Mouse (Mus musculus) adipocyte (in vitro differentiated cells): Measurements from ENCODE around the gene Tti1.
"Not testable (repeated sequence)": the region's sequence is repeated elsewhere in the genome, so short reads cannot be mapped to it uniquely, and the experiment has no call there.

Experiments
- DNase-seq: peaks from one replicate; pipeline ENCODE4 v3.0.0-alpha.2; 2016; ENCODE audit warnings: low spot score

The Tti1 gene

DNA sequence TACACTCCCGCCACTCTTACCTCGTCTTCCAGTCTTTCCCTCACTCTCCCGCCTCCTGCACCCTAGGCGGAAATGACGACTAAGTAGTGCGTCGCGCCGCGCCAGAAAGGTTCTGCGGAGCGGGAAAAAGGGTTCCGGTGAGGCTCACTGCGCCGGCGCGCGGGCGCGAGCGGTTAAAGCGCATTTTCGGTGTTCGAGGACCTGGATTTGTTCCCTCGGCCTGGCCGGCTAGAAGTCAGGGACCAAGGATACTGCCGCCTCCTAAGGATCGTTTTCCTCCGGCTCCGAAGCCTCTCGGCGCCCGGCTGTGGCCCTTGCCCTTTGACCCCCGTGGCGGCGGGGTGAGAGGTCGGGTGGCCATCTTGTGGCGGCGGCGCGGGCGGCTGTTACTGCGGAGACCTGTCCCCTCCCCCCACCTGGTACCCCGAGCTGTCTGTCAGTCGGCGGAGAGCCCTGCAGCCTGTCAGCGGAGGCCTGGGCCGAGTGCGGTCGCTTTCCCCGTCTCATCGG lies at the start of gene Tti1, which contains the start of gene Rprd1b:
Gene Tti1, minus strand, starts transcription at position 80 of the 510 bp plus-strand sequence.
Gene Rprd1b, plus strand, starts transcription at position 144 of the 510 bp plus-strand sequence.
- DNase-seq: peak; percentile 96

DNA sequence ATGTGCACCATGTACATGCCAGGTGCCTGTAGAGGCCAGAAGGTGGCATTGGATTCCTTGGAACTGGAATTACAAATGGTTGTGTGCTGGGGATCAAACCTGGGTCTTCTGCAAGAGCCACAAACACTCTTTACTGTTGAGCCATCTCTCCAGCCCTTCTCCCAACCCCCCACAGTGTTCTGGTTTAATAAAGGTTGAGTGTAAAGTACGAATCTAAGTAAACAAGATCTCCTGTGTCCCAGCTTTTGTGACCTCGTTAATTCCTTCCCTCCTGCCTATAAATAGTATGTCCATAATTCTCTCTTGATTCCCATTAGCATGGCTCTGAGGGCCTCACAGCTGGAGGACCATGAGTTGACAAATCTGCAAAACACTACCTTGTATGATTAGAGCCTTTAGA lies 49.7 kb upstream of the Tti1 start:
- no peak for DNase-seq

DNA sequence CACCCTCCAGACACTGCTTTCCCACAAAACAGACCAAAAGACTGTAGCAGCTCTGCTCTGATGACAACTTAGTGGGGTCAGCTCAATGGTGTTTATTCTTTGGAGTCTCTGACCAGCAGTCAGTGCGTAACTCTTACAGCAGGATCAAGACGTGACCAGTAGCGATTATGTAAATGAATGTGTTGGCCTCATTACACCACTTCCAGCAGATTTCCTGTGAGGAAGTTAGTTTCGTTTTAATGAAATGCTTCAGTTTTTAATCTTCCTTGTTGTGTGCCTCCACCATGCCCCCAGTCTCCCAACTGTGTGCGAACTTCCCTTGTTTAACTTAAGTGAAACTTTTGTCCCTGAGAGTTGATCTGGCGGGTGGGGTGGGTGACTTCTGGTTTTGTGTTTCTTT lies 48.5 kb upstream of the Tti1 start:
- no peak for DNase-seq

DNA sequence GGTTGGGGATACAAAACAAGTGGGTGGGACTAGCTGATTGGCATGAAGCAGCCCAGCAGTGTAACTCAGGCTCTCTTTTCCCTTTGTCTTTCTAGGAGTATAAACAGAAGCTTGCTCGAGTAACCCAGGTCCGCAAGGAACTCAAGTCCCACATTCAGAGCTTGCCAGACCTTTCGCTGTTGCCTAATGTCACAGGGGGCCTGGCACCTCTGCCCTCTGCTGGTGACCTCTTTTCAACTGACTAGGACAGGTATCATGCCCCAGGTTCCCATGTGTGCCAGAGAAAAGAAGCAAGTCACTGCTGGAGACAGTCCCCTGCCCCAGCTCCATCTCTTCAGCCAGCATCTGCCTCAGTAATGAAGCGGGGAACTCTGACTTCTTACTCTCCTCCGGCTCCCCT lies 46.6 kb upstream of the Tti1 start:
- no peak for DNase-seq

DNA sequence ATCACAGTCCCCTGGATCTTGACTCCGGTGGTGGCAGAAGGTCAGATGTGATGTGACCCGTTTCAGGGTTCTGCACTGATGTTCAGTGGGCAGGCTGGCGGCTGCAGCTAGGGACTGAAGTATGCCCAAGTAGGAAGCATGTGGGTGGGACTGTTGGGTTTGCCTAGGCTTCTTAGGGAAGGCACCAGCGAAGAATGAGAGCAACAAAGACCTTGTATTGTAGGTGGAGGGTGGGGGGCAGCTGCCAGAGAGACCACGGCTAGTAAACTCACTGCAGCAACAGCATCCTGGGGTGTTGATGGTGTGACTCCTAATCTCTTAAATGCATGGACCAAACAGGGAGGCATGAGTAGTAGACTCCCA lies 43.4 kb upstream of the Tti1 start:
- no peak for DNase-seq

DNA sequence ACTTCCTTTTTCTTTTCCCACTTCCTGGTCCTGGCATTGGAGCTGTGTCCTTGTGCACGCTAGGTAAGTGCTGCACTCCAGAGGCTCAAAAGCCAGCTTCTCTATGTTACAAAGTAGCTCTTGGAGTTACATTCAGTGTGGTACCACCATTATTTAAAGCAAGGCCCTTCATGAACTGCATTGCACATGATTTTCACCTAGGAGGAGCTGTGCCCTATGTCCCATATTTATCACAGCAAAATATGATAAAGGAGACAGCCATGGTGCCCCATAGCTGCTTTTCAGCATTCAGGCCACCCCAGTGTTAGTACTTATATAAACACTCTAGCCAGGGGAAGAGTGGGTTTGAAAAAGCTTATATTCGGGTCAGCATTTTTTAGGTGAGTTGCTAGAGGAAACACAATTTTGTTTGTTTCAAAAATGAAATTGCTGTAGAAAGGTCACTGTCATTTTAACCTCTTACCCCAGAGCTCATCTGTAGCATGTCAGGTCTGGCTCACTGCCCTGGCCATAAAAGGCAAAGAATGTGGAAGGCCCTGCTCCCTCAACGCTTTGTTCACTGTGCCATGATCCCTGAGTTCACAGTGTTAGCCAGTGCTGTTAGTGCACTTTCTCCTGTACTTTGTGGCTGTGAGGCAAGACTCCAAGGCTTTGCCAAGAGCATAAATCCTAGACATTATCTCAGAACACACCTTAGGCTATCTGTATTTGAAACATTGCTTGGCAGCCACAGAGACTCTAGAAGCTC lies 42.8 kb upstream of the Tti1 start:
- peak; percentile 73 for DNase-seq

DNA sequence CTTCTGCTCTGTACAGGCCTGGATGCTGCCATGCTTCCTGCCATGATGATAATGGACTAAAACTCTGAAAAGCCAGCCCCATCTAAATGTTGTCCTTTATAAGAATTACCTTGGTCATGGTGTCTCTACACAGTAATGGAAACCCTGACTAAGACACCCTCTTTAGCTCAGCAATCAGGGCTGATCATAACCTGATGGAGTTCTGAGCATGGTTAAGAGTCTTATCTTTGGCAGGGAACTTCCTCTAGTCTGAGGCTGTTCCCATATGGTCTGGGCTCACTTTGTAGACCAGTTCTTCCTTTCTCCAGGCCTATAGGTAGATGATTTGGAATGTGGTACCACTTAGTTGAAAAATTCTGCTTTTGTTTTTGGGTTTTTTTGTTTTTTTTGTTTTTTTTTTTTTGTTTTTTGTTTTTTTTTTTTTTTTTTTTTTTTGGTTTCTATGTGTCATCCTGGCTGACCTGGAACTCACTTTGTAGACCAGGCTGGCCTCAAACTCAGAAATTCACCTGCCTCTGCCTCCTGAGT lies 40.3 kb upstream of the Tti1 start:
- no peak for DNase-seq

DNA sequence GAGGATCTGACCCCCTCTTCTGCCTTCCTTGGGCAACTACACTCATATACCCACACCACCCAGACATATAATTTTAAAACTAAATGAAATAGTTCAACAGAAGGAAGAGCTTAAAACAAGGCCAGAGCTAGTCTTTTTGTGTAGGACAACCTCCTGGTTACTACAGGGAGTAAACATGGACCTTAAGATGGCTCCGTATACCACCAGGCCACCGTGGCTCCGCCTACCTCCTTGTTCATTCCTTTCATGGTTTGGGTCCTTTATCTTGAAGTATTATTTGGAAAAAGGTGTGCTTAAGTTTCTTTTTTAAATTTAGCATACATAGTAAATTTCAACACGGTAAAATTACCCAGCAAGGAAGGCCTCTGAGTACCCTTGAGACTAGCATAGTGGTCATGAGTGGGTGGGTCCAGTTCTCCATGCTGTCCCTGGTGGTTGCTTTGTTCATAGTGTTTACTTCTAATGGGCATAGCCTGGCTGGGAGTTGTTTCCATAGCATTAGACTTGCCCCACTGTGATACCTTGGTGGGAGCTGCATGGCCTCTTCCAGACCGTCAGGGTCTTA lies 39.1 kb upstream of the Tti1 start:
- DNase-seq: no peak

DNA sequence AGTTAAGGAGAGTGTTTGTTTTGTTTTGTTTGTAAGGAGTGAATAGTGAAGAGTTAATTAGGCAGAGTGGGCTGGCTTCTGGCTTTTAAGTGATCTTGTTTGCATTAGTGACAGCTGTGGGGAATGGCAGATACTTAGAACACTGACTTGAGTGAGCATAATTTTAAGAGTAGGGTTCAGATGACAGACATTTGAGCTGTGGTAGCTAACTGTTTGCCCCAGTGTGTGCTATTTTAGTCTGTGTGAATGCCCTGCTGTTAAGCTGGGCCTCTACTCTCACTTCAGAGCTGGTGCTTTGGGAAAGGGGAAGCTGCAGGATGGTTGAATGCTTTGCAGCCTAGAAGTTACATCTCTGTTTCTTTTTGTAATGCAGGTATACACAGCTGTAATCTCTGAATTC lies 38.2 kb upstream of the Tti1 start:
- no peak for DNase-seq

DNA sequence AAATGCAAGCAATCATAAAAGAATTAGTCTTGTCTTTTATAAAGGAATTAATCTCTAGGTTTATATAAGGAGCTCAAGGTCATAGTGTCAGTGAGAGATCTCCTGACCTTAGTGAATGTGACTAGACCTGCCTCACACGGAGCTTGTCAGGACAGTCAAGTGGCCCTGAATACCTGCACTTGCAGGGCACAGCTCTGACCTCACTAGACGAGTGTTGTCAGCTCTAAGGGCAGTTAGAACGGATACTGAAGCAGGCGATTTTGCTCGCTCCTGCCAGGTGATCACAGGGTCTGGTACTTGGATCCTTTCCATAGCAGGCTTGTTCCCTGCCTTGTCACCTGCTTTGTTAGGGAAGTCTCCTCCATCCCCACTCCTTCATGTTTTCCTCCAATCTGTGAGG lies 36.8 kb upstream of the Tti1 start:
- DNase-seq: no peak

DNA sequence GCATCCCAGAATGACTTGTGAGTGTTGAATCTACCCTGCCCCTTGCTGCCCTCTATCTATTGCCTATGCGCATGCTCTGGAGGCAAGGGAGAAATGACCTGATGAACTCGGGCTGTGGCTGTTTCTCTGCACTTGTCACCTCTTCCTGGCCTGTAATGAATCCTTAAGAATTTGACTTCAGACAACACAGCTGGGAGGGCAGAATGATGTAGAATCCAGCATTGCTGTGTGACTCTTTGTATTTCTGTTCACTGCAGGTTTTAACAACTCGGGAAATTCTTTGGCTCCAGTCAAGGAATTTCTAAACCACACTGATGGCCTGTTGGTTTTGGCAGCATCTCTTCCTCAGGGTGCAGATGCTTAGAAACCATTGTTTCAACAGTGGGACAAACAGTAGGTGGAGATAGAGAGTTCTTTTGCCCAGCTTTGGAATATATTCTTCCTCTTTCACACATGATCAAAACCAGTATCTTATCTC lies 36.4 kb upstream of the Tti1 start:
- peak; percentile 85 for DNase-seq

DNA sequence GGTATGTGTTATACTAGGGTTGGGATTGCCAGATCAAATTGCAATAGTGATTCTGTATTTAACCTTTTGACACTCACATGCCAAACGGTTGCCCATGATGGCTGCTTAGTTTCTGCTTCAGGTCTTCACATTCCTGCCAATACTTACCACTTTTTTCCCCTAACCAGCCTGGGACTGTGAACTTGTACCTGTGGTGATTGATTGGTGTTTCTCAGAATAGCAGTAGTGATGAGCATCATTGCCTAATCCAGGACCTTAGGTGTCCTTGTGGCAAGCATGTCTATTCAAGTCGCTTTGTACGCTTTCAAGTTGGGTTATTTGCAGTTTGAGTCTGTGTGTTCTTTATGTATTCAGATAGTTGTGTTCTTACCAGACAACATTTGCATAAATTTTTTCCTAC lies 34.8 kb upstream of the Tti1 start:
- DNase-seq: no peak

DNA sequence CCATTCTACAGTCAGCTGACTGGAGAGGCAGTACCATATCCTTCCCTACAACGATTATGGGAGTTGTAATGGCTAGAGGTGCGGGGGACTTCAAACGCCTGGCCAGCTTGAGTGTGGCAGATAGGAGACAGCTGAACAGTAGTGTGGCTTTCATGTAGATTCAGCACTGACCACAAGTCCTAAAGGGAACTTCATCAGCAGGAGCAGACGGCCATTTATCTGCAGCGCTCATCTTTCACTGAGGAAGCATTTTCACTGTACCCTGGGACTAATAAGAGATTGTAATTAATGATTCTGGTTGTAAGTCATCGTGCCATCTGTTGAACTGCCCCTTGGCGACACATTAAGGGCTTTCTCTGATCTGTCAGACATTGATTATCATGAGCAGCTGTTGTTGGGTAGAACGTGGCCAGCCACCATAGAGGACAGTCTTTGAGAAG lies 31.5 kb upstream of the Tti1 start:
- DNase-seq: no peak

DNA sequence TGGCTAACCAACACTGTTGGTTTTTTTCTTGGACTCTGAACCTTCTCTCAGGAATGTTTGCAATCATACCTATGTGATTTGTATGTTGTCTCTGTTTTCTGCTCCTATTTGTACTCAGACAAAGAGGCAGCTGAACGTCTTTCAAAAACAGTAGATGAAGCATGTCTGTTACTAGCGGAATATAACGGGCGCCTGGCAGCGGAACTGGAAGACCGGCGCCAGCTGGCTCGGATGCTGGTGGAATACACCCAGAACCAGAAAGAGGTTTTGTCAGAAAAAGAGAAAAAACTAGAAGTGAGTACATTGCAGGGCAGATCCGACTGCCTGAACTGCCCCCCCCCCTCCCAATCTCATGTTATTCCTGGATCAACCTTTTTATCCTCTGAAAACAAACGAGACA lies 30.3 kb upstream of the Tti1 start:
- DNase-seq: peak; percentile 48

DNA sequence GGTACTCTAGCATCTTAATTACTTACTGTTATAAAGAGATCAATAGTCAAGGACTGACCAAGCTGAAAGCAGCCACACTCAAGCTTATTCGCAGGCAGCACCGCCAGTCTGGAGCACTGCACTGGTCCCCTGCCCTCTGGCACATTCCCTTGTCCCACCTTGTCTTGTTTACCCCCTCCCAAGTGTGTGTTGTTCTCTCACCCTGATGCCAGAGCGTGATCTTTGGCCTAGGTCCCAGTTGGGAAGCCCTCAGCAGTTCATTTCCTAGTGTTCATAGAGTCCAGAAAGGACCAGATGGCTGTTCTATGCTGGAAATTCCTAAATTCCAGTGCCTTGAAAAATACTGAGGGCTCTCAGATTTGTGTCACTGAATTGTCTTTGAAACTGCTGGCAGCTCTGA lies 28.8 kb upstream of the Tti1 start:
- DNase-seq: peak; percentile 26

DNA sequence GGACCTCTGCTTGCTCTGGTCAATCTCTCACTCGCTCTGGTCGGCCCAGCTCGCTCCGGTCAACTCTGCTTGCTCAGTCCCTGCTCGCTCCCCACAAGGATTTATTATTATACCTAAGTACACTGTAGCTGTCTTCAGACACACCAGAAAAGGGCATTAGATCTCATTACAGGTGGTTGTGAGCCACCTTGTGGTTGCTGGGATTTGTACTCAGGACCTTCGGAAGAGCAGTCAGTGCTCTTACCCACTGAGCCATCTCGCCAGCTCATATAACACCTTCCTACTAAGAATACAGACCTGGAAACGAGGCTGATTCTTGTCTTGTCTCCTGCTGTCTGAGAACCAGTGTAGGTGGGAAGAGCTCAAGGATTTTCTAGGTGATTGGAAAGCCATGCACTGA lies 27.1 kb upstream of the Tti1 start:
- DNase-seq: not testable (repeated sequence)

DNA sequence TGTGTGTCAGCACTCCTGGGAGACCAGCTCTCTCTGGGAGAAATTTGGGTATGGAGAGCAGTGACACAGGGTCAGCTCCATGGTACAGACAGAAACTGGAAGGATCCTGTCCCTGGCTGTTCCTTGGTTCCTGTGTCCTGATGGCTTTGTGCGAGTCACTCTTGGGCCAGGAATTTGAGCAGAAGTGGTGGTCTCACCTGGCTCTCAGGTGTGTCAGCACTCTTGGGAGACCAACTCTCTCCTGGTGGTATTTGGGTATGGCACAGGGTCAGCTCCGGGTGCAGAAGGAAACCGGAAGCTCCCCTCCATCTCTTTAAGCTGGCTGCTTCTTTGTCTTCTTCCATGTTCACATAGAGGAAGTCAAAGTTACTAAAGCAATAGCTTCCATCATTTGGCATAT lies 26.4 kb upstream of the Tti1 start:
- no peak for DNase-seq

DNA sequence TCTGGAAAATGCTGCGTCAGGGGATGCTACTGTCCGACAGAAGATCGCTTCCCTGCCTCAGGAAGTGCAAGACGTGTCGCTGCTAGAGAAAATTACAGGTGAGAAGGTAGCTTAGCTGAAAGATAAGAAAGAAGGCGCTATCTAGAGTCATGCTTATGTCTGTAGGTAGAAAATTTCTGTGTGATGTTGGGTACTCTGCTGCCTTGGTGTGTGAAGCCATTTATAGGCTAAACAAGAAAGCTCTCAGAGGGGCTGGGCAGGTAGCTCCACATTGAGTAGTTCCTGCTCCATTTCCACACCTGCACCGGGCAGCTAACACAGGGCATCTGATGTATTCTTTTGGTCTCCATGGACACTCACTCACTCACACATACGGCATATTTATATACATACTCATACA lies 21.9 kb upstream of the Tti1 start:
- DNase-seq: no peak

DNA sequence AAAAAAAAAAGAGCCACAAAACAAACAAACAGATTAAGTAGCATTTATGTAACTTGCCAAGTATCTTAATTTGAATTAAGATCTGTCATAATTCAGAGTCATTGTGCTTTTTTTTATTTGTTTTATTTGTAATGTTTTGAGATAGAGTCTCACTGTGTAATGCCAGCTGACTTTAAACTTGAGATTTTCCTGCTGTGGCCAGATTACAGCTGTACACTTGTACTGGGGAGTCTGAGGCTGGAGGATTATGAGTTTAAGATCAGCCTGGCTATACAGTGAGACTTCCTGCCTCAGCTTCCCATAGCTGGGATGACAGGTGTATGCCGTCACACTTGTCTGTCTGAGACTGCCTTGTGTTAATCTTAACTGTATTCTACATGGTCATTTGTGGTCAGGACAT lies 20.5 kb upstream of the Tti1 start:
- DNase-seq: no peak

DNA sequence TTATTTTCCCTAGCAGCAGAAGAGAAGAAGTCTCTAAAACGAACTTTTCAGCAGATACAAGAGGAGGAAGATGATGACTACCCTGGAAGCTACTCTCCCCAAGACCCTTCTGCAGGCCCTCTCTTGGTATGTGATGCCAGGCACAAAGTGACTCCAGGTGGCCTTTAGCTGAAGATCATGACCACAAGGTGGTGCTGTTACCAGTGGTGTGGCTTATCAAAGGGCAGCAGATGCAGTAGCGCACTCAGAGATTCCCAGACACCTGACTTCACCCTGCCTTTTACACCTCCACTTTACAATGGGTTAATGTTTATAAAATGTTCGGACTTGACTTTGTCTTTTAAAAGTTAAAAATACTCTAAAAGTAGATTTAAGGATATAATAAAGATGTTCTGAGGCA lies 19.7 kb upstream of the Tti1 start:
- peak; percentile 56 for DNase-seq

DNA sequence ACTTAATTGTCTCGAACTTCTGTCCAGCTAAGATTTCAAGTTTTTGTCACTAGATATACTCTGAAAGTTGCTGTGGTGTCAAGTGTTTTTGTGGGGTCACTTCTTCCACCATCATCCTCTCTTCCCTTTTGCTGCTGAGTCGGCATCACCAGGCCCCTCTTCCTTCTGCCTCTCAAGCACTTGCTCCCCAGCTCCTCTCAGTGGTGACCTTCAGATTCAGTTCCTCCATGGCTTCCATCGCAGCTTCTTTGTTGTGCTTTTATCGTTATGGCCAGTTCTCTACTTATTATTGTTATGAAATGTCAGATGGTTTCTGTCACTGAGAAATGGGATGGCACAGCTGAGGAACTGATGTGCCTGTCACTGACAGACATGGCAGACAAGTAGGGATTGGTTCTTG lies 18.0 kb upstream of the Tti1 start:
- DNase-seq: no peak

DNA sequence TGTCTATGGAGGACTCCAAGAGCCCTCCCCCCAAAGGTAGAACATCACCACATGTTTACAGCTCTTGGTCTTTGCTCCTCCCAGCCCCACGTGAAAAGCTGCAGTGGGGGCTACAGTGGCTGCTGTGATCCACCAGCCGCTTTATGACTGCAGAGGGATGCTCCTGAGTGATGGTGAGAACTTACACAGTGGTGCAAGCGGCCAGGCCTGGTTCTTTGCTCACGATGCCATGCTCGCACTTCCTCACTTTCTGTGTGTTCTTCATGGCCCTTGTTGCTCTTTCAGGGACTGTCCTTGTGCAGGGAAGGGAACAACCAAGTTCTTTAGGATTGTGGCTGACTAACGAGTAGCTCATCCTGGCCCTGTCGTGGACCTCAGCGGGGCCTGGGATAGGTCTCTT lies 15.3 kb upstream of the Tti1 start:
- DNase-seq: no peak

DNA sequence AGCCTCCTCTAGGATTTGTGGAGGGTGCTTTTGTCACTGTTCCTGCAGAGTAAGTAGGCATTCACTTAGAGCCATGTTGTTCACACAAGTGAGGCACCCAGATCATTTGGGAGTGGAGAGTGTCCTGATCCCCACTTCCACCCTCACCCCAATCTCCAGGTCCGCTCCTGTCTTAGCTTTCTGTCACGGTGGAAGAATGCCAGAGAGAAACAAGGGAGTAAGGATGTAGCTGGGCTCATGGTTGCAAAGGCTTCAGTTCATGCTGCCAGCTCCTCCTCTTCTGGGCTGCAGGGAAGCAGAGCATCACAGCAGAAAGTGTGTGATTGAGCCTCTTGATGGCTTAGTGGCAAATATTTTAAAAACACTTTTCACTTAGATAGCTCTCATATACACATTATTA lies 12.2 kb upstream of the Tti1 start:
- no peak for DNase-seq

DNA sequence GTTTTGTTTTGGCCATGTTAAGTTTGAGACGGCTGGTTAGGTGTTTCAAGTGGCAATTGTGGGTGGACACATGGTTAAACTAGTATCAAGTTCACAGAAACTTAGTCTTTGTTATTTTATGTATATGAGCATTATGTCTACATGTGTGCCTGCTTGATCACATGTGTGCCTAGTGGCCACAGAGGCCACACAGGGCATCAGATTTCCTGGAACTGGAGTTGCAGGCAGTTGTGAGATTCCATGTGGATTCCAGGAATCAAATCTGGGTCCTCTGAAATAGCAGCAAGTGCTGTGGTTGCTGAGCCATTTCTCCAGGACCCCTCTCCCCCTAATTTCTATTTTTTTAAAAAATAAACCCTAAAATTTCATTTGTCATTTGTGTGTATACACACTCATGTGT lies 11.4 kb upstream of the Tti1 start:
- no peak for DNase-seq
